Mouse (Mus musculus) CH12.LX (cell line): ENCODE results near the gene Atp2b2. TPM values are rescaled to one million over a fixed set of nuclear protein-coding genes. Genes with fewer than 3 reads are reported as not detected.

Source experiments
- DNase-seq: peaks from one replicate; pipeline ENCODE4 v3.0.0-alpha.2; 2013; ENCODE audit errors: extremely low read depth
- H3K27ac ChIP-seq: 2 replicates; pipeline ENCODE4 v1.5.1; 2012; ENCODE audit warnings: low read depth, mild to moderate bottlenecking, control low read depth, moderate library complexity; ENCODE audit not compliant: insufficient read depth
- H3K27me3 ChIP-seq: replicated peaks from 2 replicates; pipeline ENCODE3; 2012; ENCODE audit warnings: inconsistent platforms
- H3K36me3 ChIP-seq, 2 experiments: replicated peaks in 1 of 2; 2 replicates each; pipeline versions ENCODE3 to v1.6.1; 2012; ENCODE audit warnings: inconsistent platforms in 1 of 2, low read length in 1 of 2, mild to moderate bottlenecking in 1 of 2, mixed read lengths in 1 of 2, moderate library complexity in 1 of 2; ENCODE audit not compliant: control insufficient read depth in 1 of 2, insufficient read depth in 1 of 2
- H3K4me1 ChIP-seq, 2 experiments: 2 replicates each; pipeline ENCODE4 v1.6.1; 2012; ENCODE audit warnings: inconsistent platforms in 1 of 2, moderate library complexity in 1 of 2; ENCODE audit not compliant: insufficient read depth in 2 of 2, control insufficient read depth in 1 of 2
- H3K4me2 ChIP-seq: 2 replicates; pipeline ENCODE4 v1.6.1; 2012; ENCODE audit warnings: low read depth, mild to moderate bottlenecking, control low read depth; ENCODE audit not compliant: poor library complexity, insufficient read depth, severe bottlenecking
- H3K4me3 ChIP-seq, 3 experiments: fragments of 150-350 bp in 1 of 3; sonication (generic) in 1 of 3; replicated peaks in 1 of 3; 2 replicates each; pipeline versions ENCODE3 to v1.5.1; 2011 to 2012; ENCODE audit warnings: low read depth in 2 of 3, low read length in 2 of 3, mild to moderate bottlenecking in 2 of 3, moderate library complexity in 2 of 3, control low read depth in 1 of 3, improper control_type of control experiment in 1 of 3, inconsistent platforms in 1 of 3, mixed read lengths in 1 of 3; ENCODE audit not compliant: poor library complexity in 1 of 3
- H3K79me2 ChIP-seq: replicated peaks from 2 replicates; pipeline ENCODE4 v1.6.1; 2012; ENCODE audit warnings: mild to moderate bottlenecking, moderate library complexity; ENCODE audit not compliant: control insufficient read depth, poor library complexity, insufficient read depth, severe bottlenecking; ENCODE audit errors: extremely low read depth
- H3K9ac ChIP-seq: 2 replicates; pipeline ENCODE4 v1.6.1; 2012; ENCODE audit warnings: low read depth, mild to moderate bottlenecking, control low read depth, moderate library complexity; ENCODE audit not compliant: insufficient read depth
- H3K9me3 ChIP-seq: replicated peaks from 2 replicates; pipeline ENCODE3; 2012; ENCODE audit warnings: low read length, inconsistent platforms, mixed read lengths
- E2F4 ChIP-seq: IDR thresholded peaks from 2 replicates; pipeline ENCODE4 v1.6.1; 2011; ENCODE audit warnings: low read depth, low read length, improper control_type of control experiment; ENCODE audit not compliant: insufficient replicate concordance
- ELF1 ChIP-seq: IDR thresholded peaks from 2 replicates; pipeline ENCODE4 v1.6.1; 2014; ENCODE audit warnings: low read depth, mild to moderate bottlenecking, inconsistent platforms, low read length, improper control_type of control experiment
- EP300 ChIP-seq: IDR thresholded peaks from 2 replicates; pipeline ENCODE4 v1.6.1; 2011; ENCODE audit warnings: low read length, improper control_type of control experiment
- ETS1 ChIP-seq: conservative IDR thresholded peaks from 2 replicates; pipeline ENCODE4 v1.6.1; 2012; ENCODE audit warnings: low read depth, mild to moderate bottlenecking, inconsistent platforms, low read length, improper control_type of control experiment, moderate library complexity
- GABPA ChIP-seq: IDR thresholded peaks from 2 replicates; pipeline ENCODE4 v1.6.1; 2012; ENCODE audit warnings: low read depth, low read length, improper control_type of control experiment, inconsistent platforms; ENCODE audit not compliant: insufficient replicate concordance
- IRF4 ChIP-seq: IDR thresholded peaks from 2 replicates; pipeline ENCODE4 v1.6.1; 2014; ENCODE audit warnings: low read depth, mild to moderate bottlenecking, inconsistent platforms, low read length, improper control_type of control experiment
- JUND ChIP-seq: conservative IDR thresholded peaks from 2 replicates; pipeline ENCODE4 v1.6.1; 2011; ENCODE audit warnings: low read depth, low read length, improper control_type of control experiment
- MAFK ChIP-seq: IDR thresholded peaks from 2 replicates; pipeline ENCODE4 v1.6.1; 2011; ENCODE audit warnings: low read length, improper control_type of control experiment; ENCODE audit not compliant: insufficient replicate concordance
- MAZ ChIP-seq: IDR thresholded peaks from 2 replicates; pipeline ENCODE4 v1.6.1; 2012; ENCODE audit warnings: low read depth, mild to moderate bottlenecking, inconsistent platforms, low read length, improper control_type of control experiment, moderate library complexity
- MEF2A ChIP-seq: IDR thresholded peaks from 2 replicates; pipeline ENCODE4 v1.6.1; 2014; ENCODE audit warnings: low read depth, mild to moderate bottlenecking, inconsistent platforms, low read length, improper control_type of control experiment, borderline replicate concordance
- MXI1 ChIP-seq: IDR thresholded peaks from 2 replicates; pipeline ENCODE4 v1.6.1; 2011; ENCODE audit warnings: mild to moderate bottlenecking, low read depth, low read length, improper control_type of control experiment
- NRF1 ChIP-seq: IDR thresholded peaks from 2 replicates; pipeline ENCODE4 v1.6.1; 2014; ENCODE audit warnings: low read depth, mild to moderate bottlenecking, inconsistent platforms, low read length, improper control_type of control experiment, moderate library complexity
- PAX5 ChIP-seq: IDR thresholded peaks from 2 replicates; pipeline ENCODE4 v1.6.1; 2012; ENCODE audit warnings: low read length, inconsistent platforms, mixed read lengths
- RCOR1 ChIP-seq: conservative IDR thresholded peaks from 2 replicates; pipeline ENCODE4 v1.6.1; 2012; ENCODE audit warnings: low read depth, mild to moderate bottlenecking, inconsistent platforms, low read length, improper control_type of control experiment
- SMC3 ChIP-seq: IDR thresholded peaks from 2 replicates; pipeline ENCODE4 v1.6.1; 2011; ENCODE audit warnings: low read depth, low read length, improper control_type of control experiment
- TBP ChIP-seq: conservative IDR thresholded peaks from 2 replicates; pipeline ENCODE4 v1.6.1; 2011; ENCODE audit warnings: low read depth, low read length, improper control_type of control experiment
- ZKSCAN1 ChIP-seq: IDR thresholded peaks from 2 replicates; pipeline ENCODE4 v1.6.1; 2012; ENCODE audit warnings: low read depth, inconsistent platforms, low read length, improper control_type of control experiment, borderline replicate concordance
- ZNF384 ChIP-seq: IDR thresholded peaks from 2 replicates; pipeline ENCODE4 v1.6.1; 2012; ENCODE audit warnings: low read depth, low read length, improper control_type of control experiment, inconsistent platforms
- dilution Hi-C: fragments of 300-500 bp; cut with MboI; formaldehyde crosslinking; loops from 2 replicates; pipeline ENCODE4 v1.14.3; 2020; ENCODE audit warnings: low sequenced_read_pairs; ENCODE audit not compliant: extremely low pct_unique_long_range_greater_than_20kb, extremely low pct_ligation_motif_present
- in situ Hi-C: fragments of 300-500 bp; cut with MboI; formaldehyde crosslinking; loops from 3 replicates; pipeline ENCODE4 v1.14.3; 2019; ENCODE audit warnings: low sequenced_read_pairs, low pct_ligation_motif_present, low pct_unique_long_range_greater_than_20kb, mixed read lengths
- polyA plus RNA-seq: library from polyadenylated mRNA; unstranded; fragments of >175 nt; gene quantifications from 2 replicates; pipeline ENCODE4 v1.2.1, GENCODE M21; 2012; ENCODE audit warnings: low read depth; ENCODE audit not compliant: insufficient read length
- total RNA-seq, 2 experiments: library from RNA; depleted of rRNA; stranded (reverse); fragments of 300-350 nt in 1 of 2; fragments of >200 nt in 1 of 2; gene quantifications; 2 replicates each; pipeline ENCODE4 v1.2.3; 2012 to 2014

The Atp2b2 gene
- total and polyA plus RNA-seq, 3 experiments: not detected

DNA sequence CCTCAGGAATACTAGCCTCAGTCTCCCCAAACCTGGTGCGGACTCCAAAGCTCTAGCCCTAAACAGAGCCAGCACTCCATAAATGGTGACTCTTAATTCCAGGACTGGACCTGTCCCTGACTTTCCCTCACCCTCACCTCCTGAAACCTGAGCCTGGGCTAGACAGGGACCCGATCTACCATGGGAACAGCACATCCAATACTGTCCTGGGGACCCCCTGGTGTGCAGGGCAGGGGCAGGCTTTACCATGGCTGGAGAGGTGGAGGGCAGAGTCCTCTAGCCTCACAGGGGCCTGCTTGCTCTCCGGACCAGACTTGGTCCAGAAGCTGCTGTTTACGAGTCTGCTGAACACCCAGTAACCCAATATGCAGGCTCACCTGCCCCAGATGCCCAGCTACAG is 179.5 kb downstream of the Atp2b2 start:
- no peaks in the 10 kb centered on the region for H3K9me3 ChIP-seq
- no peak overlapping the region for H3K4me3 ChIP-seq
- no peak overlapping the region for H3K4me2 ChIP-seq
- TF ChIP-seq E2F4: no peak
- TF ChIP-seq MXI1: no peak
- no peak for TF ChIP-seq JUND
- no peak for TF ChIP-seq ZNF384
- no peak for TF ChIP-seq ETS1
- no peak for TF ChIP-seq MAFK
- TF ChIP-seq GABPA: no peak
- no peak for TF ChIP-seq MAZ
- TF ChIP-seq IRF4: no peak
- no peak for TF ChIP-seq PAX5
- no peak for TF ChIP-seq EP300
- TF ChIP-seq ELF1: no peak
- no peak for TF ChIP-seq ZKSCAN1
- TF ChIP-seq SMC3: no peak
- TF ChIP-seq, all 38 proteins: peak for 0
- H3K4me1 ChIP-seq: peaks cover 15 to 32% of the 10 kb centered on the region in 2 experiments
- dilution Hi-C loops: no loop called here
- H3K79me2 ChIP-seq: no peaks in the 10 kb centered on the region
- H3K27me3 ChIP-seq: peaks cover 16% of the 10 kb centered on the region
- DNase-seq: no peak
- H3K9ac ChIP-seq: no peak overlapping the region
- in situ Hi-C loops: no loop called here
- H3K27ac ChIP-seq: no peak overlapping the region
- no peaks in the 10 kb centered on the region for H3K36me3 ChIP-seq

DNA sequence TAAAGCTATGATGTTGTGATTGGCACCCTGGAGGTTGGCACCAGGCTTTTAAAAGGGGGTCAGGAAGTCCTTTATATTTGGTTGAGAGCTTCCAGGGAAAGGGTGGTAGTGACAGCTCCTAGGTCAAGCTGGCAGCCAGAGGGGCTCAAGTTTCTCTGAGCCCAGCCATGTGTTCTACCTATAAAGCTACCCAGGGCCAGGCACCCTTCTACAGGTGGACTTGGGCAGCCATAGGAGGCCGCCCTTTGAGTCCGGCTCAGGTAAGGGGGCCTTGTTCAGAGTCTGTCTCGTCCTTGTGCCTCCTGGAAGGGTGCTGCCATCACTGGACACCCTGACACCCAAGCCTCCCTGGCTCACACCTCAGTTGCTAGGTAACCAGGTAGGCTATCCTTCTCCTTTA is 180.5 kb downstream of the Atp2b2 start:
- H3K4me3 ChIP-seq: no peak overlapping the region
- H3K9ac ChIP-seq: no peak overlapping the region
- no peaks in the 10 kb centered on the region for H3K9me3 ChIP-seq
- H3K36me3 ChIP-seq: no peaks in the 10 kb centered on the region
- TF ChIP-seq TBP: no peak
- no peak for TF ChIP-seq MEF2A
- no peak for TF ChIP-seq RCOR1
- no peak for TF ChIP-seq JUND
- TF ChIP-seq SMC3: no peak
- TF ChIP-seq NRF1: no peak
- TF ChIP-seq MAZ: no peak
- TF ChIP-seq GABPA: no peak
- TF ChIP-seq, all 38 proteins: peak for 0
- in situ Hi-C loops: no loop called here
- Histone ChIP-seq H3K4me1 (peaks cover 22 to 42% of the 10 kb centered on the region in 2 experiments), H3K27me3 (peaks cover 10% of the 10 kb centered on the region), H3K79me2 (no peaks in the 10 kb centered on the region), H3K27ac (no peak overlapping the region), H3K4me2 (no peak overlapping the region)
- DNase-seq: no peak
- dilution Hi-C loops: no loop called here
